Mouse (Mus musculus) c-Kit-positive CD71-positive TER-119-positive erythroid progenitor cells, embryonic 14.5 days (primary cell): Measurements from ENCODE around the gene Adgra1.

Experiments
- DNase-seq: peaks from one replicate; pipeline ENCODE4 v3.0.0-alpha.2; 2013; ENCODE audit warnings: low spot score

The Adgra1 gene

GRCm38 (mm10) chr7:139908176-139908575 is 74.2 kb downstream of the Adgra1 start:
- DNase-seq, result no peak

- DNase-seq, result no peak
Measured at GRCm38 (mm10) chr7:139909469-139909868, 75.5 kb downstream of the Adgra1 start.

- no peak for DNase-seq
Measured at GRCm38 (mm10) chr7:139910204-139910835, 76.3 kb downstream of the Adgra1 start.

GRCm38 (mm10) chr7:139914141-139915047 is 80.4 kb downstream of the Adgra1 start:
- peak; percentile 40 for DNase-seq

- no peak for DNase-seq
Measured at GRCm38 (mm10) chr7:139915646-139916257, 81.8 kb downstream of the Adgra1 start.

- DNase-seq, result no peak
Measured at GRCm38 (mm10) chr7:139916345-139916744, 82.4 kb downstream of the Adgra1 start.

- no peak for DNase-seq
Measured at GRCm38 (mm10) chr7:139918262-139918661, 84.3 kb downstream of the Adgra1 start.
